ENCODE assay signal across 8 mouse cellular contexts in genomic region chr17:32905239-32905638, GRCm38 (mm10). TPM values are rescaled to one million over a fixed set of nuclear protein-coding genes. Genes with fewer than 3 reads are reported as not detected.
A peak's percentile ranks its signal among the peaks of the same experiment; 100 is the strongest.
DNase-seq lines count a peak whose midpoint lies in the region; ATAC-seq and TF ChIP-seq lines count a peak whose summit lies in the region.

No protein-coding gene starts in this region.

- no peaks in the 10 kb centered on the region for H3K27me3 ChIP-seq in neural tube, embryonic 14.5 days (ENCODE audit: control insufficient read depth, insufficient read depth, low read length)

- no peaks in the 10 kb centered on the region for H3K36me3 ChIP-seq in neural tube, embryonic 14.5 days (ENCODE audit: control insufficient read depth, insufficient read depth, low read length)

- WGBS in lung, adult 2 months: 17% methylated on average over 19 of the region's 19 CpGs
- WGBS in neural tube, embryonic 14.5 days: 14% methylated on average over 19 of the region's 19 CpGs

- ATAC-seq in granulocyte monocyte progenitor cell, adult 5-6 weeks (replicated peaks; ENCODE audit: poor library complexity, severe bottlenecking): peak; percentile 73
- peak; percentile 60 for ATAC-seq in neural tube, embryonic 14.5 days (ENCODE audit: low read depth)

- TF ChIP-seq CTCF in lung, adult 2 months (IDR thresholded peaks at IDR 0.05; ENCODE audit: insufficient read depth, low read length): peak; percentile 64

- peak; percentile 59 for DNase-seq in A20 (ENCODE audit: low read depth, low spot score)
- DNase-seq in Muller cell, postnatal 12 days (ENCODE audit: inconsistent ontology term): peak; percentile 28
- peak; percentile 77 to 82 for DNase-seq in cerebellum, postnatal 10 days
- DNase-seq in kidney, adult 9 months: peak; percentile 62
- peak; percentile 44 for DNase-seq in lung, adult 2 months
- peak; percentile 85 for DNase-seq in thymus, postnatal 4 days

- H3K9me3 ChIP-seq in neural tube, embryonic 14.5 days (ENCODE audit: control insufficient read depth, low read length): no peaks in the 10 kb centered on the region

- peak overlapping the region; percentile 34 for H3K4me2 ChIP-seq in neural tube, embryonic 14.5 days (ENCODE audit: low read depth, low read length)

- no peak overlapping the region for H3K27ac ChIP-seq in neural tube, embryonic 14.5 days (ENCODE audit: low read depth, low read length)

- no peak for TF ChIP-seq POLR2A in lung, adult 2 months (IDR thresholded peaks at IDR 0.05; ENCODE audit: borderline replicate concordance, extremely low read depth, low read depth, low read length)

- no peaks in the 10 kb centered on the region for H3K4me1 ChIP-seq in lung, adult 2 months (ENCODE audit: control insufficient read depth, insufficient read depth, low read length)
- H3K4me1 ChIP-seq in neural tube, embryonic 14.5 days (ENCODE audit: control insufficient read depth, insufficient read depth, low read length): no peaks in the 10 kb centered on the region

- H3K4me3 ChIP-seq in lung, adult 2 months (replicated peaks; ENCODE audit: extremely low read depth, low read depth, low read length): no peak overlapping the region
- H3K4me3 ChIP-seq in neural tube, embryonic 14.5 days (ENCODE audit: low read depth, low read length): 0 out of 2 replicates have a peak overlapping the region, but pooled peaks have one; percentile 12

- 0 out of 2 replicates have a peak overlapping the region, but pooled peaks have one; percentile 16 for H3K9ac ChIP-seq in neural tube, embryonic 14.5 days (replicated peaks; ENCODE audit: low read depth, low read length)

RNA-seq across cellular contexts. Expression of gene Cyp4f14, which starts 11.9 kb away (rescaled TPM):
- total RNA-seq in granulocyte monocyte progenitor cell, adult 5-6 weeks (2014; fragmentation: Nextera tagmentation): not detected in 2 replicates
- not detected in 2 replicates for total RNA-seq in granulocyte monocyte progenitor cell, adult 5-6 weeks (2017)
- 0.26 and 0.57 TPM in 2 replicates for polyA plus RNA-seq in lung, adult 2 months (2012; rRNA removed)
- not detected in 2 replicates for polyA plus RNA-seq in neural tube, embryonic 14.5 days (2014; fragmentation: Nextera tagmentation; extraction: Ambion mirVana)

RNA-seq across cellular contexts. Expression of gene Zfp870, which starts 13.8 kb away (rescaled TPM):
- total RNA-seq in granulocyte monocyte progenitor cell, adult 5-6 weeks (2014; fragmentation: Nextera tagmentation): 2.3 and 6.2 TPM in 2 replicates
- 2.5 and 5.9 TPM in 2 replicates for total RNA-seq in granulocyte monocyte progenitor cell, adult 5-6 weeks (2017)
- polyA plus RNA-seq in lung, adult 2 months (2012; rRNA removed): 0.88 and 1.7 TPM in 2 replicates
- polyA plus RNA-seq in neural tube, embryonic 14.5 days (2014; fragmentation: Nextera tagmentation; extraction: Ambion mirVana): 9.5 and 11.7 TPM in 2 replicates

RNA-seq across cellular contexts. Expression of gene Cyp4f13, which starts 42.0 kb away (rescaled TPM):
- 10.3 and 15.2 TPM in 2 replicates for total RNA-seq in granulocyte monocyte progenitor cell, adult 5-6 weeks (2014; fragmentation: Nextera tagmentation)
- total RNA-seq in granulocyte monocyte progenitor cell, adult 5-6 weeks (2017): 8.5 and 12.9 TPM in 2 replicates
- 40.4 and 51.4 TPM in 2 replicates for polyA plus RNA-seq in lung, adult 2 months (2012; rRNA removed)
- polyA plus RNA-seq in neural tube, embryonic 14.5 days (2014; fragmentation: Nextera tagmentation; extraction: Ambion mirVana): 6.9 and 9.4 TPM in 2 replicates

Comparison
In these comparisons a context has a peak if more than half of its experiments do, and no peak if none do; other contexts are left out.
1. DNase-seq: peak in every context shown above with its lines; median percentile 85 in thymus, postnatal 4 days; 80 in cerebellum, postnatal 10 days; 62 in kidney, adult 9 months; 59 in A20; 44 in lung, adult 2 months; 28 in Muller cell, postnatal 12 days.